Comparison of ENCODE assay signal across 1 mouse cellular context in genomic region chr19:18661683-18662082, GRCm38 (mm10).
TF ChIP-seq lines count a peak whose summit lies in the region.

No protein-coding gene starts in this region.

TF ChIP-seq in MEL, 35 proteins besides CTCF, POLR2A, EP300 and RAD21 (continued from another document):
- TF ChIP-seq SIN3A (IDR thresholded peaks at IDR 0.05; ENCODE audit: low read length) (no peak), RCOR1 (IDR thresholded peaks at IDR 0.05; ENCODE audit: low read depth, low read length) (no peak), GABPA (IDR thresholded peaks at IDR 0.05; ENCODE audit: low read depth, low read length) (no peak), JUND (IDR thresholded peaks at IDR 0.05; ENCODE audit: low read depth, low read length) (no peak), TAL1 (IDR thresholded peaks at IDR 0.05; ENCODE audit: low read length) (no peak), ZC3H11A (IDR thresholded peaks at IDR 0.05; ENCODE audit: low read depth, low read length) (no peak), CHD1 (IDR thresholded peaks at IDR 0.05; ENCODE audit: low read depth, low read length) (no peak), NRF1 (IDR thresholded peaks at IDR 0.05; ENCODE audit: insufficient read depth, low read depth, low read length, poor library complexity, severe bottlenecking) (no peak)
TF ChIP-seq in MEL: peak in this region for 0.
